Mouse (Mus musculus) hindbrain, embryonic 12.5 days (tissue): ENCODE data around the gene Galnt6. TPM values are rescaled to one million over a fixed set of nuclear protein-coding genes. Genes with fewer than 3 reads are reported as not detected.

ENCODE experiments used
- ATAC-seq: fragments of 200-750 bp; cut with Nextera tagmentation; 2 replicates; pipeline ENCODE4 v1.8.0; 2017; ENCODE audit warnings: moderate TSS enrichment; ENCODE audit not compliant: low FRiP score
- H3K27ac ChIP-seq: fragments of 300-500 bp; sonication (generic); 2 replicates; pipeline ENCODE4 v1.5.1; 2016; ENCODE audit warnings: mild to moderate bottlenecking
- H3K27me3 ChIP-seq: fragments of 300-500 bp; sonication (generic); 2 replicates; pipeline ENCODE4 v1.6.1; 2016; ENCODE audit warnings: mild to moderate bottlenecking
- H3K36me3 ChIP-seq: fragments of 300-500 bp; sonication (generic); 2 replicates; pipeline ENCODE4 v1.6.1; 2016; ENCODE audit warnings: mild to moderate bottlenecking
- H3K4me1 ChIP-seq: fragments of 300-500 bp; sonication (generic); 2 replicates; pipeline ENCODE4 v1.6.1; 2016
- H3K4me2 ChIP-seq: fragments of 300-500 bp; sonication (generic); replicated peaks from 2 replicates; pipeline ENCODE4 v1.6.1; 2016; ENCODE audit warnings: mild to moderate bottlenecking
- H3K4me3 ChIP-seq: fragments of 300-500 bp; sonication (generic); 2 replicates; pipeline ENCODE4 v1.5.1; 2016; ENCODE audit warnings: mild to moderate bottlenecking
- H3K9ac ChIP-seq: fragments of 300-500 bp; sonication (generic); 2 replicates; pipeline ENCODE4 v1.6.1; 2016; ENCODE audit warnings: mild to moderate bottlenecking, moderate library complexity
- H3K9me3 ChIP-seq: fragments of 300-500 bp; sonication (generic); replicated peaks from 2 replicates; pipeline ENCODE4 v1.6.1; 2016; ENCODE audit warnings: mild to moderate bottlenecking
- WGBS: fragments of 180-500 bp; shearing (Covaris S2); methylation state at CpG from one replicate; pipeline ENCODE4 v1.1.7; 2016; 5-methylcytosine and 5-hydroxymethylcytosine counted together
- polyA plus RNA-seq: library from polyadenylated mRNA; unstranded; fragments of >200 nt; fragmentation: Nextera tagmentation; extraction: Ambion mirVana; gene quantifications from 2 replicates; pipeline ENCODE4 v1.2.1, GENCODE M21; 2016

Gene Galnt6
- polyA plus RNA-seq, 1 experiment from 2014 or later, result 0.26 TPM

DNA sequence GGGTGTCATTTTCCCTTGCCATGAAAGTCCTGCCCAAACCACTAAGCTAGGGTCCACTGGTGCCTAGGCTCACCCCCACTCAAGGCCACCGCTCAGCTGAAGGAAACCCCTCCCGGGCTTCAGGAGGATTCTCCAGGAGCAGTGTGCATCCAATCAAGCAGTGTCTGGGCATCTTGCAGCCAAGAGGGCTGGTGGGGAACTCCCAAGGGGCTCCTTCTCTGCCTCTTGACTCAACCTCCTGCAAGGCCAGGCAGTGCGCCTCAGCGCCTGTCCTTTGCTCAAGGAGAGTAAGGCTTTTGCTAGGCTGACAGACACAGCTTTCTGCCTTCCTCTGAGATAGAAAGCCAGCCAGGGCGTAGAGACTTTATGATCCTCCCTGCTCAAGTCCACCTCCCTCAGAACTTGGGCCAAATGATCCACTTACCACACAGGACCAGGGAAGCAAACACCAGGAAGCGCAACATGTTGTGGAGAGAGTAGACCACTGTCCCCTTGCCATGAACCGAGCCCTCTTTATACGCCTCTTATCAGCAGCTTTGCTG, 41.7 kb downstream of the Galnt6 start, which contains the start of gene Cela1:
TSS of gene Cela1 (minus strand) at position 492 of the 542 bp plus-strand sequence.
- Histone ChIP-seq H3K4me3 (no peak within 1 kb of the TSS), H3K36me3 (no peaks in the 10 kb centered on the region), H3K27ac (no peak within 1 kb of the TSS), H3K4me2 (no peak within 1 kb of the TSS), H3K4me1 (no peaks in the 10 kb centered on the region; the same call in 1 of the 2 replicates), H3K9me3 (peaks cover 10% of the 10 kb centered on the region), H3K27me3 (0 out of 2 replicates have a peak, but pooled peaks cover 5% of the 10 kb centered on the region), H3K9ac (no peak within 1 kb of the TSS; the same call in 1 of the 2 replicates)
- no peak for ATAC-seq
- WGBS, result 88% methylated on average over 8 of the region's 8 CpGs

DNA sequence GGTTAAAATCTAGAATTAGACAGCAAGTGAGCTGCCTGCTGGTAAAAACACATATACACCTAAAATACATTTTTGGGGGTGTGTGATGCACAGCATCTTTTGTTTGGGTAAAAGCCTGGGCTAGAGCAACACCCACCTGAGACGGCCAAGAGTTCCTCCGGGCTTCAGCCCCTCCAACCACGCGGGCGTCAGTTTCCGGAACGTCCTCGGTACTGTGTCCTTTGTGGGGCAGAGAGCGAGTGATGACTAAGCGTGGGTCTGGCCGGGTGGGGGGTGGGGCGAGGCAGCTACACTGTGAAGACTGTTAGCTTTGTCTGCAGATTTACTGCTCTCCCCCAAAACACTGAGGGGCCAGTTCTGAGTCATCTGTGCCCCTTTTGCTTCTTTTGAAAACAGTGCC, 42.2 kb downstream of the Galnt6 start:
- H3K4me3 ChIP-seq, result no peak overlapping the region
- 0 out of 2 replicates have a peak, but pooled peaks cover 5% of the 10 kb centered on the region for H3K27me3 ChIP-seq
- ATAC-seq, result no peak
- H3K4me2 ChIP-seq, result no peak overlapping the region
- H3K9me3 ChIP-seq, result peaks cover 10% of the 10 kb centered on the region
- no peaks in the 10 kb centered on the region; the same call in 1 of the 2 replicates for H3K4me1 ChIP-seq
- no peak overlapping the region; the same call in 1 of the 2 replicates for H3K9ac ChIP-seq
- 54% methylated on average over 12 of the region's 12 CpGs for WGBS
- H3K27ac ChIP-seq, result no peak overlapping the region
- H3K36me3 ChIP-seq, result no peaks in the 10 kb centered on the region

DNA sequence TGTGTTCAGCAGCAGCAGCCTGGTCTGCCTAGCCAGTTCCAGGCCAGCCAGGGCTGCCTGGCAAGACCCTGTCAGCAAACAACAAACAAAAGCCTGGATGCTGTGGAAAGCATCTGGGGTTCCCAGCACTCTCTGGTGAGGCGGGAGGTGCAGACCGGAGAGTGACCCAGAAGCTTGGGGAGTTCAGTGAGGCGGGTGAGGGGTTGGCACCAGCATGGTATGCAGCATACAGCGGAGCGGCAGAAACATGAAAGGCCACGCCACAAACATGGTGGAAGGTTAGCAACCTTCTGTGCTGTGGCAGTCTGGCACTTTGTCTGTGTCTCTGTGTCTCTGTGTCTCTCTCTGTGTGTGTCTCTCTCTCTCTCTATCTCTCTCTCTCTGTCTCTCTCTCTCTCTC, 42.7 kb downstream of the Galnt6 start:
- Histone ChIP-seq H3K4me2 (no peak overlapping the region), H3K4me3 (no peak overlapping the region), H3K27me3 (0 out of 2 replicates have a peak, but pooled peaks cover 5% of the 10 kb centered on the region), H3K27ac (no peak overlapping the region), H3K4me1 (no peaks in the 10 kb centered on the region; the same call in 1 of the 2 replicates), H3K9me3 (peaks cover 10% of the 10 kb centered on the region), H3K9ac (no peak overlapping the region), H3K36me3 (no peaks in the 10 kb centered on the region)
- no peak for ATAC-seq
- WGBS, result 82% methylated on average over 6 of the region's 6 CpGs

DNA sequence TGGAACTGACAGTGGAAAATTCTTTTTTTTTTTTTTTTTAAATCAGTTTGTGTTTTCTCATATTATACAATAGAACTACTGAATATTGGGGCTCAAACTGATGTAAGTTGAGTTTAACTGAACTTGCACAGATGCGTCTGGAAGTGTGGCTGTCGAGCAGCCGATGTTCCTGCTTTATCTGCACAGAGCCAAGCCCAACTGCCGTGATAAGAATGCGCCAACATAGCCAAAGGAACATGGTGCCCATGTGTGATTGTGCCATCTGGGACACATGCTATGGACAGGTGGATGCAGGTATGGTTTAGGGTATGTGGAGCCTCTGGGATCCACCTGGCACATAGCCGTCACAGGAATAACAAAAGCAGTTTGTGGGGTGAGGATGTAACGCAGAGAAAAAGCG, 43.3 kb downstream of the Galnt6 start:
- Histone ChIP-seq H3K27ac (no peak overlapping the region), H3K27me3 (0 out of 2 replicates have a peak, but pooled peaks cover 5% of the 10 kb centered on the region), H3K4me1 (no peaks in the 10 kb centered on the region; the same call in 1 of the 2 replicates), H3K36me3 (no peaks in the 10 kb centered on the region), H3K9me3 (peaks cover 9% of the 10 kb centered on the region), H3K4me3 (no peak overlapping the region), H3K9ac (no peak overlapping the region), H3K4me2 (no peak overlapping the region)
- ATAC-seq, result no peak
- 89% methylated on average over 8 of the region's 8 CpGs for WGBS

DNA sequence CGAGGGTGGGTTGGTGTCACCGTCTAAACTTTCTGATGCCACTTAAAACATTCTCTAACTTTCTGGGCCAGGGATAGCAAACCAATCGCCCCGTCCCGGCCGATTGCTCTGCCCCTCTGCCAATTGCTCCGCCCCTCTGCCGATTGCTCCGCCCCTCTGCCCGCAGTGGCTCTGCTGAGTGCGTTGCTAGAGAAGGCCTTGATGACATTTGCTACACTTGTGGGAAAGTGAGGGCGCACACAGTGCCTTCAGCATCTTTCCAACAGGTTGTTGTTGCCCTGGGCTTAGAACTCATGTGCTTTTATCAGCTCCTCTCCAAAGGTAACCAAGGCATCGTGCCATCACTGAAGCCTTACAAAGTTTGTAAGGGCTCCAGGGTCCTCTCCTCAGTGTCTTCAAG, 43.9 kb downstream of the Galnt6 start:
- 23% methylated on average over 13 of the region's 13 CpGs for WGBS
- no peak overlapping the region for H3K9ac ChIP-seq
- H3K9me3 ChIP-seq, result peaks cover 3% of the 10 kb centered on the region
- no peak overlapping the region for H3K4me2 ChIP-seq
- no peak for ATAC-seq
- no peaks in the 10 kb centered on the region; the same call in 1 of the 2 replicates for H3K4me1 ChIP-seq
- H3K27ac ChIP-seq, result no peak overlapping the region
- no peak overlapping the region for H3K4me3 ChIP-seq
- 0 out of 2 replicates have a peak, but pooled peaks cover 5% of the 10 kb centered on the region for H3K27me3 ChIP-seq
- H3K36me3 ChIP-seq, result no peaks in the 10 kb centered on the region

DNA sequence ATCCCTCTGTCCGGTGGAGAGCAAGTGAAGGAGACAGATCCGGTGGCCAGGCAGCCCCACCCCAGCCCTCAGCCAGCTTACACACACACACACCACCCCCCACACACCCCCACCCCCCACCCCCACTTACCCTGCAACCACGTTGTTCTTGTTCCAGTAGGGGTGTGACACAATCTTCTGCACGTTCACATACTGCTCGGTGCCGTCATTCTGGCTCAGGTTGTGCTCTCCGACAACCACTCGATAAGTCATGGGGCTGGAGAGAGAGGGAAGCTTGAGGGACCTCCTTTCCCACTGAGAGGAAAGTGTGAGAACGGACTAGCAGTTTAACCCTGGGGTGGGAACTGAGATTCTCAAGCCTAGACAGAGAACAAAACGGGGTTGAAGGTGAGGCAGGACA, 44.7 kb downstream of the Galnt6 start:
- H3K27ac ChIP-seq, result no peak overlapping the region
- no peak overlapping the region for H3K4me2 ChIP-seq
- WGBS, result 76% methylated on average over 10 of the region's 10 CpGs
- H3K9ac ChIP-seq, result no peak overlapping the region
- H3K4me3 ChIP-seq, result no peak overlapping the region
- H3K36me3 ChIP-seq, result no peaks in the 10 kb centered on the region
- H3K27me3 ChIP-seq, result 0 out of 2 replicates have a peak, but pooled peaks cover 5% of the 10 kb centered on the region
- H3K4me1 ChIP-seq, result no peaks in the 10 kb centered on the region; the same call in 1 of the 2 replicates
- no peak for ATAC-seq
- H3K9me3 ChIP-seq, result no peaks in the 10 kb centered on the region

DNA sequence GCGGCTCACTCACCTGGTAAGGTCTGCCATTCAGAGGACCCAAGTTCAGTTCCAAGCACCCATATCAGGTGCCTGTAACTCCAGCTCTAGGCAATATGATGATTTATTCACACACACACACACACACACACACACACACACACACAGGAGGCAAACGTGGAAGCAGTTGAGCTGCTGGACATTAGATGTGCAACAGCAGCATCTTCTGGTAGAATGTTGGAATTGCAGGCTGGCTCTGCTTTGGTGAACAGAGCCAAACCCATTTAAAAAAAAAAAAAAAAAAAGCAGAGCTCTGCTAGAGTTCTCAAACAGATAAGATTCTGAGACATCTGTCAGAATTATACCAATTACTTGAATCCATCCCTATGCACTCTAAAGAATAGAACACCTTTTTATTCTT, 46.1 kb downstream of the Galnt6 start:
- Histone ChIP-seq H3K36me3 (no peaks in the 10 kb centered on the region), H3K4me3 (no peak overlapping the region), H3K9ac (no peak overlapping the region), H3K27me3 (0 out of 2 replicates have a peak, but pooled peaks cover 5% of the 10 kb centered on the region), H3K4me2 (no peak overlapping the region), H3K27ac (no peak overlapping the region), H3K4me1 (no peaks in the 10 kb centered on the region; the same call in 1 of the 2 replicates), H3K9me3 (no peaks in the 10 kb centered on the region)
- ATAC-seq, result no peak
- 48% methylated on average over 2 of the region's 2 CpGs for WGBS

DNA sequence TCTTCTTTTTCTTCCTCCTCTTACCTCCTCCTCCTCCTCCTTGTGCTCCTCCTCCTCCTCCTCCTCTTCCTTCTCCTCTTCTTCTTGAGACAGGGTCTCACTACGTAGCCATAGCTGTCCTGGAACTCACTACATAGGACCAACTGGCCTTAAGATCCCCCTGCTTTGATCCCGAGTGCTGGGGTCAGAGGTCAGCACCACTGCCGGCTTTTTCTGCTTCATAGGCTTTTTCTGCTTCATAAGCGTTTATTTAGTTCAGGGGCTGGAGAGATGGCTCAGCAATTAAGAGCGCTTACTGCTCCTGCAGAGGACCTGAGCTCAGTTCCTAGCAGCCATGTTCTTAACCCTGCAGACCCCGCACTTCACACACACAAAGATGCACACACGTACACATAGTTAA, 47.4 kb downstream of the Galnt6 start:
- no peaks in the 10 kb centered on the region for H3K9me3 ChIP-seq
- no peak overlapping the region for H3K9ac ChIP-seq
- H3K4me2 ChIP-seq, result no peak overlapping the region
- H3K27me3 ChIP-seq, result 0 out of 2 replicates have a peak, but pooled peaks cover 5% of the 10 kb centered on the region
- no peak overlapping the region for H3K27ac ChIP-seq
- ATAC-seq, result no peak
- H3K4me3 ChIP-seq, result no peak overlapping the region
- WGBS, result 29% methylated on average over 7 of the region's 7 CpGs
- no peaks in the 10 kb centered on the region for H3K4me1 ChIP-seq
- H3K36me3 ChIP-seq, result no peaks in the 10 kb centered on the region

DNA sequence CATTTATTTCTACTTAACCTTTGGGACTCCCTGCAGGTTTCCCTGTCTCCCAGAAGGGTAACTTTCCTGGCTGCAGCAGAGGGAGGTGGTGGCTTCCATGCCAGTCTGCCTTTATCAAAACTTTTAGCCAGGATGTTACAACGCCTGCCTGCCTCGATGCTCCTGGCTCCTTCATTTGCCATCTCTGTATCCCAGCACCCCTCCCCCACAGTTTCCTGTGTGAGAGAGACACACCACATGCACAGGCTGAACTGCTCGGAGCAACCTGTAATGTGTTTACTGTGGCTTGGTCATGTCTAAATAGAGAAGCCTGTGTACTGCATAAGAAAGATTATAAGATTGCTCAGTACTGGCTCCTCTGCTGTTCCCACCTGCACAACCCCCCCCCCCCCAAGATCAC, 48.8 kb downstream of the Galnt6 start:
- WGBS, result 66% methylated on average over 3 of the region's 3 CpGs
- Histone ChIP-seq H3K36me3 (no peaks in the 10 kb centered on the region), H3K27ac (no peak overlapping the region), H3K4me3 (no peak overlapping the region), H3K9ac (no peak overlapping the region), H3K4me1 (no peaks in the 10 kb centered on the region), H3K27me3 (0 out of 2 replicates have a peak, but pooled peaks cover 5% of the 10 kb centered on the region), H3K9me3 (no peaks in the 10 kb centered on the region), H3K4me2 (no peak overlapping the region)
- no peak for ATAC-seq

DNA sequence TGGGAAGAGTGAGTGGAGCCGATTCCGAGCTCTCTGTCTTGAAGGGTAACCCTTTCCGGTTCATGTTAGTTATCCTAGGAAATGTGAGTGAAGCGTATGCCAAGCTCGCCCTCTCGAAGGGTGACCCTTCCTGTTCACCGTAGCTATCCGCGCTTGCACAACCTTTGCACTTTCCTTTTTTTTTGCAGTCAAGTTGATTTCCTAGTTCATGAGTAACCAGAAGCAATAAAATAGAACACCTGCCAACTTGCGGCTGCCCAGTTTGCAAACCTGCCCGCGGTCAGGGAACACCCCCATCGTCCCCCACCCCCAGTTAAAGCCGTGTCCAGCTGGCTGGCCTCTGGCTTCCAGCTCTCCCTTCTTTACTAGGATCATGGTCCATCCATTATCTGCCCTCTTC, 50.2 kb downstream of the Galnt6 start:
- no peaks in the 10 kb centered on the region for H3K27me3 ChIP-seq
- 94% methylated on average over 14 of the region's 14 CpGs for WGBS
- no peak overlapping the region for H3K4me3 ChIP-seq
- H3K27ac ChIP-seq, result no peak overlapping the region
- H3K4me2 ChIP-seq, result no peak overlapping the region
- H3K9ac ChIP-seq, result no peak overlapping the region
- H3K9me3 ChIP-seq, result no peaks in the 10 kb centered on the region
- no peak for ATAC-seq
- H3K4me1 ChIP-seq, result no peaks in the 10 kb centered on the region
- no peaks in the 10 kb centered on the region for H3K36me3 ChIP-seq

DNA sequence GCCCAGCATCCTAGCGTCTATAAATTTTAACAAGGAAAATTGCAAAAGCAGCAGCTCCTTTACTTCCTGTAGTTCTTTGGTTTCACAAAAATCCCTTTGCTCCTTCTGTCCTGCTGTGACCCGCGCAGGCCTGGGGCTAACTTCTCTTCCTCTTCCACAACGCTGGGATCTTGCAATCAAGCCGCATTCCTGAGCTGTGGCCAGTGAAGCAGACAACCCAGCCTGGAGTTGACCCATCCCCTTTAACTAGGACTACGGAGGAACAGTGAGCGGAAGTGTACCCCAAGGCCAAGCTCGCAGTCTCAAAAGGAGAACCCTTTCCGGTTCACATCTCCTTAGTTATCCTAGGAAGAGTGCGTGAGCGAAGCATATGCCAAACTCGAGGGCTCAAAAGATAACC, 50.6 kb downstream of the Galnt6 start:
- Histone ChIP-seq H3K36me3 (no peaks in the 10 kb centered on the region), H3K9ac (no peak overlapping the region), H3K9me3 (no peaks in the 10 kb centered on the region), H3K27me3 (no peaks in the 10 kb centered on the region), H3K4me2 (no peak overlapping the region), H3K4me1 (no peaks in the 10 kb centered on the region), H3K27ac (no peak overlapping the region), H3K4me3 (no peak overlapping the region)
- WGBS, result 80% methylated on average over 12 of the region's 12 CpGs
- ATAC-seq, result no peak

DNA sequence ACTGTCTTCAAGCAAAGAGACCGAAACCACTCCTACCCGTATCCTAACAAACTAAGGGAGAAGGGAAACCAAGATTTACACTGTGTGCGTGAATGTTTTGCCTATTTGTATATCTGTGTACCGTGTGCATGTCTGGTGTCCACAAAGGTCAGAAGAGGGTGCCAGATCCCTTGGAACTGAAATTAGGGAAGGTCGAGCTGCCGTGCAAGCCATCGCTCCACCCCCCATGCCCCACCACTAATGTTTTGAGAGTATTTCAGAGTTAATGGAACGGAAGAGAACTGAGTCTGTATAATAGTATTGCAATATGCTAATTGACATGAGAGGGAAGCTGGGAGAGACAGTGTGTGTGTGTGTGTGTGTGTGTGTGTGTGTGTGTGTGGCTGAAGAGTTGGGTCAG, 51.5 kb downstream of the Galnt6 start:
- Histone ChIP-seq H3K27me3 (no peaks in the 10 kb centered on the region), H3K4me3 (no peak overlapping the region), H3K9me3 (no peaks in the 10 kb centered on the region), H3K4me1 (no peaks in the 10 kb centered on the region), H3K27ac (no peak overlapping the region), H3K4me2 (no peak overlapping the region), H3K9ac (no peak overlapping the region), H3K36me3 (no peaks in the 10 kb centered on the region)
- no peak for ATAC-seq
- whole genome bisulfite sequencing, result 83% methylated on average over 8 of the region's 8 CpGs

DNA sequence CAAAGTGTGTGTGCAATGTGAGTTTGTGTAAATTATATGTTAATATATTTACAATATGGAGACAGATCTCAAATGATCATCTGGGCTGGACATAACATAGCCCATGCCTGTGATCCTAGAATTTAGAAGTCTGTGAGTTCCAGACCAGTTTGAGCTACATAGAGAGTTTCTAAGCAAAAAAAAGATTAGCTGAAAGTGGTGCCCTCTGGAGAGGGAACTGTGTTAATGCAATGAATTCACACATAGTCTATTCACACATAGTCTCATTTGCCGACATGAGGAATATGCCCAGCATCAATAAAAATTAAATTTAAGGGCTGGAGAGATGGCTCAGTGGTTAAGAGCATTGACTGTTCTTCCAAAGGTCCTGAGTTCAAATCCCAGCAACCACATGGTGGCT, 52.7 kb downstream of the Galnt6 start:
- Histone ChIP-seq H3K4me1 (no peaks in the 10 kb centered on the region), H3K4me3 (no peak overlapping the region), H3K36me3 (no peaks in the 10 kb centered on the region), H3K9ac (no peak overlapping the region), H3K27ac (no peak overlapping the region), H3K27me3 (no peaks in the 10 kb centered on the region), H3K9me3 (no peaks in the 10 kb centered on the region), H3K4me2 (no peak overlapping the region)
- 79% methylated on average over 1 of the region's 1 CpGs for WGBS
- ATAC-seq, result no peak
